Mouse (Mus musculus) myocyte (in vitro differentiated cells): ENCODE results near the gene Prok2. TPM values are rescaled to one million over a fixed set of nuclear protein-coding genes. Genes with fewer than 3 reads are reported as not detected.

Experiments
- H3K27me3 ChIP-seq: one replicate; pipeline ENCODE4 v1.6.1; 2011; ENCODE audit not compliant: control insufficient read depth, insufficient read depth, insufficient read length
- H3K36me3 ChIP-seq: one replicate; pipeline ENCODE4 v1.6.1; 2011; ENCODE audit not compliant: control insufficient read depth, insufficient read depth
- H3K4me2 ChIP-seq: one replicate; pipeline ENCODE4 v1.6.1; 2011; ENCODE audit warnings: low read depth, control low read depth
- H3K4me3 ChIP-seq: one replicate; pipeline ENCODE4 v1.5.1; 2011; ENCODE audit warnings: mild to moderate bottlenecking, control low read depth, moderate library complexity
- H3K79me2 ChIP-seq: one replicate; pipeline ENCODE4 v1.6.1; 2011; ENCODE audit not compliant: control insufficient read depth, insufficient read depth
- H3ac ChIP-seq: one replicate; pipeline ENCODE4 v1.6.1; 2011; ENCODE audit not compliant: control insufficient read depth, insufficient read length
- CEBPB ChIP-seq: IDR thresholded peaks from 2 replicates; pipeline ENCODE4 v1.6.1; 2011; ENCODE audit warnings: mild to moderate bottlenecking, moderate library complexity; ENCODE audit not compliant: poor library complexity, insufficient read depth, severe bottlenecking
- E2F4 ChIP-seq: IDR thresholded peaks from one replicate; pipeline ENCODE4 v1.6.1; 2011; ENCODE audit warnings: mild to moderate bottlenecking, control low read depth, moderate library complexity; ENCODE audit not compliant: insufficient read depth
- MAX ChIP-seq: IDR thresholded peaks from one replicate; pipeline ENCODE4 v1.6.1; 2011; ENCODE audit warnings: low read depth, mild to moderate bottlenecking, control low read depth
- MYOD1 ChIP-seq, 3 experiments: IDR thresholded peaks; one replicate each; pipeline ENCODE4 v1.6.1; 2011; ENCODE audit warnings: control low read depth in 2 of 3, low read depth in 2 of 3, mild to moderate bottlenecking in 2 of 3, moderate library complexity in 1 of 3; ENCODE audit not compliant: insufficient read length in 2 of 3, control insufficient read depth in 1 of 3
- MYOG ChIP-seq, 3 experiments: IDR thresholded peaks; one replicate each; pipeline ENCODE4 v1.6.1; 2011; ENCODE audit warnings: control low read depth in 2 of 3, low read depth in 2 of 3, mild to moderate bottlenecking in 2 of 3; ENCODE audit not compliant: insufficient read length in 2 of 3, control insufficient read depth in 1 of 3, insufficient read depth in 1 of 3
- POLR2A ChIP-seq: IDR thresholded peaks from one replicate; pipeline ENCODE4 v1.6.1; 2011; ENCODE audit warnings: low read depth, mild to moderate bottlenecking, control low read depth, moderate library complexity; ENCODE audit not compliant: insufficient read length
- POLR2AphosphoS2 ChIP-seq: IDR thresholded peaks from one replicate; pipeline ENCODE4 v1.6.1; 2011; ENCODE audit warnings: low read depth, control low read depth; ENCODE audit not compliant: insufficient read length
- REST ChIP-seq: IDR thresholded peaks from one replicate; pipeline ENCODE4 v1.6.1; 2011; ENCODE audit warnings: mild to moderate bottlenecking, control low read depth, moderate library complexity; ENCODE audit not compliant: insufficient read depth, insufficient read length
- SRF ChIP-seq: IDR thresholded peaks from one replicate; pipeline ENCODE4 v1.6.1; 2011; ENCODE audit warnings: low read depth; ENCODE audit not compliant: control insufficient read depth, insufficient read length
- TCF12 ChIP-seq: IDR thresholded peaks from one replicate; pipeline ENCODE4 v1.6.1; 2011; ENCODE audit warnings: mild to moderate bottlenecking, control low read depth; ENCODE audit not compliant: poor library complexity, insufficient read depth, severe bottlenecking
- TCF3 ChIP-seq: IDR thresholded peaks from one replicate; pipeline ENCODE4 v1.6.1; 2011; ENCODE audit warnings: low read depth, control low read depth; ENCODE audit not compliant: insufficient read length
- USF1 ChIP-seq: IDR thresholded peaks from one replicate; pipeline ENCODE4 v1.6.1; 2011; ENCODE audit warnings: low read depth, mild to moderate bottlenecking, control low read depth, moderate library complexity
- polyA plus RNA-seq: library from polyadenylated mRNA; unstranded; fragments of >200 nt; fragmentation: generic; extraction: Trizol; gene quantifications from one replicate; pipeline ENCODE4 v1.2.1, GENCODE M21; 2012; ENCODE audit warnings: missing spikeins

Prok2 gene
- polyA plus RNA-seq, 1 experiment, result not detected

GRCm38 (mm10) chr6:99732673-99733072, 6.5 kb upstream of the Prok2 start:
- no peaks in the 10 kb centered on the region for H3K79me2 ChIP-seq
- H3K4me2 ChIP-seq, result no peak overlapping the region
- peaks cover 10% of the 10 kb centered on the region for H3K27me3 ChIP-seq
- H3ac ChIP-seq, result no peak overlapping the region
- TF ChIP-seq REST (no peak), USF1 (no peak), SRF (no peak), TCF3 (no peak), TCF12 (no peak), CEBPB (no peak), MYOG (IDR thresholded peaks at IDR 0.05; ENCODE audit: control insufficient read depth in 1 of 3, insufficient read depth in 1 of 3, insufficient read length in 2 of 3, low read depth in 2 of 3) (no peak), POLR2A (no peak), POLR2AphosphoS2 (no peak), E2F4 (no peak), MYOD1 (IDR thresholded peaks at IDR 0.05; ENCODE audit: control insufficient read depth in 1 of 3, insufficient read length in 2 of 3, low read depth in 2 of 3) (no peak), MAX (no peak)
- no peaks in the 10 kb centered on the region for H3K36me3 ChIP-seq
- no peak overlapping the region for H3K4me3 ChIP-seq

GRCm38 (mm10) chr6:99731926-99732325, 5.7 kb upstream of the Prok2 start:
- Histone ChIP-seq H3K79me2 (no peaks in the 10 kb centered on the region), H3K4me2 (no peak overlapping the region), H3ac (no peak overlapping the region), H3K36me3 (no peaks in the 10 kb centered on the region), H3K27me3 (peaks cover 10% of the 10 kb centered on the region), H3K4me3 (no peak overlapping the region)
- no peak for TF ChIP-seq TCF12
- TF ChIP-seq E2F4, result no peak
- no peak for TF ChIP-seq REST
- TF ChIP-seq MYOG (IDR thresholded peaks at IDR 0.05; ENCODE audit: control insufficient read depth in 1 of 3, insufficient read depth in 1 of 3, insufficient read length in 2 of 3, low read depth in 2 of 3), result no peak
- no peak for TF ChIP-seq CEBPB
- TF ChIP-seq MYOD1 (IDR thresholded peaks at IDR 0.05; ENCODE audit: control insufficient read depth in 1 of 3, insufficient read length in 2 of 3, low read depth in 2 of 3), result no peak
- TF ChIP-seq MAX, result no peak
- no peak for TF ChIP-seq TCF3
- no peak for TF ChIP-seq SRF
- TF ChIP-seq USF1, result no peak
- TF ChIP-seq POLR2A, result no peak
- no peak for TF ChIP-seq POLR2AphosphoS2

- TF ChIP-seq TCF3 (no peak), SRF (no peak), TCF12 (no peak), CEBPB (no peak)
Measured at GRCm38 (mm10) chr6:99729853-99730252, 3.7 kb upstream of the Prok2 start.

GRCm38 (mm10) chr6:99726576-99727303, 548 bp upstream of the Prok2 start:
- Histone ChIP-seq H3K4me3 (no peak overlapping the region), H3K27me3 (peaks cover 18% of the 10 kb centered on the region), H3K36me3 (no peaks in the 10 kb centered on the region), H3K4me2 (no peak overlapping the region), H3K79me2 (no peaks in the 10 kb centered on the region), H3ac (no peak overlapping the region)
- TF ChIP-seq SRF (no peak), TCF12 (no peak), USF1 (no peak), REST (no peak), CEBPB (no peak), MYOG (IDR thresholded peaks at IDR 0.05; ENCODE audit: control insufficient read depth in 1 of 3, insufficient read depth in 1 of 3, insufficient read length in 2 of 3, low read depth in 2 of 3) (no peak), E2F4 (no peak), TCF3 (no peak), POLR2AphosphoS2 (no peak), MYOD1 (IDR thresholded peaks at IDR 0.05; ENCODE audit: control insufficient read depth in 1 of 3, insufficient read length in 2 of 3, low read depth in 2 of 3) (no peak), POLR2A (no peak), MAX (no peak)

More at GRCm38 (mm10) chr6:99729853-99730252, 3.7 kb upstream of the Prok2 start:
- H3K4me3 ChIP-seq, result no peak overlapping the region
- peaks cover 15% of the 10 kb centered on the region for H3K27me3 ChIP-seq
- no peaks in the 10 kb centered on the region for H3K79me2 ChIP-seq
- no peaks in the 10 kb centered on the region for H3K36me3 ChIP-seq
- no peak overlapping the region for H3K4me2 ChIP-seq
- H3ac ChIP-seq, result no peak overlapping the region
